Mouse (Mus musculus) ES-Bruce4 (cell line): ENCODE results near the gene Tmem202.

Source experiments
- CTCF ChIP-seq: IDR thresholded peaks from one replicate; pipeline ENCODE4 v1.8.1; 2011; ENCODE audit warnings: low read depth, low read length
- POLR2A ChIP-seq: IDR thresholded peaks from one replicate; pipeline ENCODE4 v1.8.1; 2011; ENCODE audit warnings: low read length; ENCODE audit not compliant: insufficient read depth

GRCm38 (mm10) chr9:59577401-59577800 is 37.8 kb upstream of the Tmem202 start:
- TF ChIP-seq POLR2A = no peak
- no peak for TF ChIP-seq CTCF
